Mouse (Mus musculus) erythroid progenitor cell, adult 5-6 weeks (primary cell): ENCODE data around the gene Trak1. TPM values are rescaled to one million over a fixed set of nuclear protein-coding genes. Genes with fewer than 3 reads are reported as not detected.

ENCODE experiments used
- ATAC-seq: replicated peaks from 2 replicates; pipeline ENCODE4 v1.8.0; 2016; ENCODE audit warnings: moderate number of reproducible peaks, mild to moderate bottlenecking, moderate TSS enrichment, inconsistent platforms; ENCODE audit not compliant: poor library complexity, low FRiP score, severe bottlenecking
- total RNA-seq, 2 experiments: library from RNA; stranded (forward) in 1 of 2; stranded (reverse) in 1 of 2; fragments of 150-400 nt in 1 of 2; fragments of 186-747, 209-891 nt in 1 of 2; gene quantifications; 2 replicates each; pipeline versions ENCODE4 v1.2.3 to v1.2.4; 2015 to 2017; ENCODE audit warnings: low replicate concordance in 2 of 2

The Trak1 gene
- total RNA-seq, 2 experiments from 2014 or later: 5.8 to 13.4 TPM

- peak; percentile 58 for ATAC-seq
Observed at GRCm38 (mm10) chr9:121361010-121361409, 63.7 kb downstream of the Trak1 start.

- no peak for ATAC-seq
Observed at GRCm38 (mm10) chr9:121363932-121364331, 66.6 kb downstream of the Trak1 start.

GRCm38 (mm10) chr9:121366135-121366863, 69.0 kb downstream of the Trak1 start:
- ATAC-seq: no peak

GRCm38 (mm10) chr9:121366864-121367245, 69.6 kb downstream of the Trak1 start:
- no peak for ATAC-seq

GRCm38 (mm10) chr9:121369573-121369972, 72.3 kb downstream of the Trak1 start:
- no peak for ATAC-seq

GRCm38 (mm10) chr9:121371346-121371891, 74.1 kb downstream of the Trak1 start:
- peak; percentile 64 for ATAC-seq

GRCm38 (mm10) chr9:121371946-121372646, 74.8 kb downstream of the Trak1 start:
- ATAC-seq: no peak

GRCm38 (mm10) chr9:121373107-121373506, 75.8 kb downstream of the Trak1 start:
- ATAC-seq: no peak

- no peak for ATAC-seq
Observed at GRCm38 (mm10) chr9:121373512-121373911, 76.2 kb downstream of the Trak1 start.

- peak; percentile 75 for ATAC-seq
Observed at GRCm38 (mm10) chr9:121374076-121374863, 77.0 kb downstream of the Trak1 start.

- no peak for ATAC-seq
Observed at GRCm38 (mm10) chr9:121374864-121375255, 77.6 kb downstream of the Trak1 start.

GRCm38 (mm10) chr9:121376094-121376493, 78.8 kb downstream of the Trak1 start:
- no peak for ATAC-seq

GRCm38 (mm10) chr9:121380310-121380920, 83.1 kb downstream of the Trak1 start:
- ATAC-seq: no peak

- ATAC-seq: no peak
Observed at GRCm38 (mm10) chr9:121381678-121382297, 84.5 kb downstream of the Trak1 start.

GRCm38 (mm10) chr9:121382568-121382967, 85.3 kb downstream of the Trak1 start:
- no peak for ATAC-seq

- no peak for ATAC-seq
Observed at GRCm38 (mm10) chr9:121383180-121383586, 85.9 kb downstream of the Trak1 start.

GRCm38 (mm10) chr9:121384620-121385019, 87.3 kb downstream of the Trak1 start:
- ATAC-seq: no peak

GRCm38 (mm10) chr9:121385091-121385748, 87.9 kb downstream of the Trak1 start:
- ATAC-seq: peak; percentile 78
